Mouse (Mus musculus): Measurements from ENCODE around the gene Nadk. TPM values are rescaled to one million over a fixed set of nuclear protein-coding genes. Genes with fewer than 3 reads are reported as not detected.

The Nadk gene
- total RNA-seq (2021) (10 to 100 TPM; 28.4 to 33.2 TPM), polyA plus RNA-seq (2012; rRNA removed) (42.0 and 49.5 TPM in 2 replicates)
- long read RNA-seq, transcript Nadk-203 (12 exons, 3,152 nt) = major isoform, 41 of 65 reads
- long read RNA-seq, partial matches to known transcripts = 5 of 65 reads
- long read RNA-seq, other reads (novel, unspliced or antisense) = 18 of 65 reads

DNA sequence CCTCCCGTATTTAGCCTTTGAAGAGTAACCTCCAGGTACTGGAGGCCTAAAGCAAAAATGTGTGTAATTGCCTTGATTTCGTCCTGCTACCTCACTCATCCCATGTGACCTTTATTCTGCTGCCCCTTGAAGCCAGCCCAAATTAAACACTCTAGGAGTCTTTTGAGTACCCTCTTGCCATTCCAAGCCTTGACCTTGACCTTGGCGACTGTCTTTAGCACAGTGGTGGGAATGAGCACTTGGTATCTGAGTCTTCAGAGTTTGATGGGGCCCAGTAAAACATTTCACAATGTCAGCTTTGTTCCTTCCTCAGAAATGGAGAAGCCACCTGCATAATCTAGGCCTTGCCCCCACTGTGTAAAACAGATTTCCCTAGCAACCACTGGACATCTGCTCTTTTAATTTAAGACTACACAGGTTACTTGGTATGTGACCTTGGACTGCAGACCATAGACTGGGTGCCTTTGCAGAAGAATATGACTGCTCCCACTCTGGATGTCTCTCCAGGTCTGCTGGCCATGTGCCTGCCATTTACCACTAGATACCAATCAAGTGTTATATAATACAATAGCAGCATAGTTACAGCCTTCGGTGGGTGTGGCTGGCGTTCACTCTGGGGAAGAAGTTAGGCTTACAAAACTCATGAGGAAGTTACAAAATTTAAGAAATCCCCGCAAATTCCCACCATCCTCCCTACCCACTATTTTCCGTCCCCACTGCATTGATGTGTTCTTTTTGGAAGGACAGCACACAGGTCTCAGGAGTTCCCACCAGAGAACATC, at the start of gene Nadk:
TSS of gene Nadk (plus strand) at position 718 of the 782 bp plus-strand sequence.
- peak within 1 kb of the TSS; percentile 46 for H3K4me3 ChIP-seq
- 42% methylated on average over 7 of the region's 7 CpGs for WGBS
- H3K27me3 ChIP-seq (ENCODE audit: control insufficient read depth, insufficient read depth, low read length) = no peaks in the 10 kb centered on the region
- peaks cover 8% of the 10 kb centered on the region for H3K36me3 ChIP-seq (ENCODE audit: control insufficient read depth, insufficient read depth, low read length)
- H3K79me2 ChIP-seq (replicated peaks; ENCODE audit: control insufficient read depth, insufficient read depth, low read length) = no peaks in the 10 kb centered on the region
- peak in 1 of 2 experiments; percentile 63 for DNase-seq
- TF ChIP-seq CTCF (IDR thresholded peaks at IDR 0.05) = no peak
- TF ChIP-seq POLR2A (IDR thresholded peaks at IDR 0.05; ENCODE audit: insufficient read depth, low read depth, low read length) = 0 out of 2 replicates have a peak, but pooled peaks have one; percentile 30
- TF ChIP-seq EP300 (IDR thresholded peaks at IDR 0.05; ENCODE audit: insufficient read depth, low read depth, low read length) = no peak
- H3K9ac ChIP-seq (ENCODE audit: low read depth, low read length) = peak within 1 kb of the TSS; percentile 3; the same call in 1 of the 2 replicates
- peaks cover 23% of the 10 kb centered on the region for H3K4me1 ChIP-seq (ENCODE audit: control insufficient read depth, insufficient read depth, low read length)
- peak within 1 kb of the TSS; percentile 74 for H3K27ac ChIP-seq
- intact Hi-C loops (cut with DNase I) = loop anchor here (2.0 to 5.0 kb wide), 2 partner anchors 39 to 40 kb away; partner anchors contain the start of gene Slc35e2

DNA sequence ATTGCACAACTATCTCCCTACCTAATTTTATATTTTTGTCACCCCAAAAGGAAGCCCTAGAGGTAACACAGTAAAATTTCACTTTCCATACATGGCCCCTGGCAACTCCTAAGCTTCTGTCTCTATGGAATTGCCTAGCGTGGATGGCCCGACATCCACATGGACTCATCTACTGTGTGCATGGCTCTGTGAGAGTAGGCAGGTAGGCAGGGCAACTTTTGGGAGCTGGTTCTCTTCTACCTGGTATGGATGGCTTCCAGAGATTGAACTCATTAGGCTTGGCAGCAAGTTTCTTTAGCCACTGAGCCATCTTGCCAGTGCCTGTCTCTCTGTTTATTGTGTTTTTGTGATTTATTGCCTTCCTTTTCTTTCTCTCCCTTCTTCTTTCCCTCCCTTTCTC, 47.4 kb upstream of the Nadk start:
- peaks cover 11% of the 10 kb centered on the region for H3K4me1 ChIP-seq (ENCODE audit: control insufficient read depth, insufficient read depth, low read length)
- peaks cover 19% of the 10 kb centered on the region for H3K79me2 ChIP-seq (replicated peaks; ENCODE audit: control insufficient read depth, insufficient read depth, low read length)
- TF ChIP-seq CTCF (IDR thresholded peaks at IDR 0.05) (no peak), EP300 (IDR thresholded peaks at IDR 0.05; ENCODE audit: insufficient read depth, low read depth, low read length) (no peak), POLR2A (IDR thresholded peaks at IDR 0.05; ENCODE audit: insufficient read depth, low read depth, low read length) (no peak)
- 80% methylated on average over 2 of the region's 2 CpGs for WGBS
- no peaks in the 10 kb centered on the region for H3K27me3 ChIP-seq (ENCODE audit: control insufficient read depth, insufficient read depth, low read length)
- DNase-seq = no peak
- no peak overlapping the region for H3K27ac ChIP-seq
- H3K4me3 ChIP-seq = no peak overlapping the region
- no peak overlapping the region for H3K9ac ChIP-seq (ENCODE audit: low read depth, low read length)
- intact Hi-C loops (cut with DNase I) = loop anchor here (5.0 kb wide), 1 partner anchor 33 kb away; no protein-coding TSS in a partner anchor
- peaks cover 24% of the 10 kb centered on the region for H3K36me3 ChIP-seq (ENCODE audit: control insufficient read depth, insufficient read depth, low read length)

DNA sequence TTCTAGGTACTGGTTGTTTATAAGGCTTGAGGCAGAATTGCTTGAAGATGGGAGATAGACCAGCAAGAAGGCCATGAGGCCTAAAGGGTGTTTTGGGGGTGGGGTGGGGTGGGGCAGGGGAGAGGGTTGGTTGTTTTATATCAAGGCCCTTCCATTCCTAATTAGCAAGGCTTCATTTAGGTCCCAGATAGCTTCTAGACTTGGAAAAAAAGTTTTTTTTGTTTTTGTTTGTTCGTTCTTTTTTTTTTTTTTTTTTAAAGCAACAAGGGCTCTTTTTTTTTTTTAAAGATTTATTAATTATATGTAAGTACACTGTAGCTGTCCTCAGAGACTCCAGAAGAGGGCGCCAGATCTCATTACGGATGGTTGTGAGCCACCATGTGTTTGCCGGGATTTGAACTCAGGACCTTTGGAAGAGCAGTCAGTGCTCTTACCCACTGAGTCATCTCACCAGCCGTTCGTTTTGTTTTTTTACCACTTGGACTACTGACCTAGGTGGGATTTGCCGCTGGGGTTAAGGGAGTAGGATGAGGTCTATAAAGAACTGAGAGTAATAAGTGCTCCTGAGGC, 44.1 kb upstream of the Nadk start:
- H3K27ac ChIP-seq = no peak overlapping the region
- H3K79me2 ChIP-seq (replicated peaks; ENCODE audit: control insufficient read depth, insufficient read depth, low read length) = peaks cover 15% of the 10 kb centered on the region
- WGBS = 80% methylated on average over 7 of the region's 7 CpGs
- no peaks in the 10 kb centered on the region for H3K27me3 ChIP-seq (ENCODE audit: control insufficient read depth, insufficient read depth, low read length)
- H3K4me3 ChIP-seq = no peak overlapping the region
- intact Hi-C loops (cut with DNase I) = loop anchor here (5.0 kb wide), 1 partner anchor 36 kb away; no protein-coding TSS in a partner anchor
- no peak overlapping the region for H3K9ac ChIP-seq (ENCODE audit: low read depth, low read length)
- H3K4me1 ChIP-seq (ENCODE audit: control insufficient read depth, insufficient read depth, low read length) = peaks cover 5% of the 10 kb centered on the region
- H3K36me3 ChIP-seq (ENCODE audit: control insufficient read depth, insufficient read depth, low read length) = peaks cover 9% of the 10 kb centered on the region
- peak; percentile 57 for TF ChIP-seq CTCF (IDR thresholded peaks at IDR 0.05)
- TF ChIP-seq EP300 (IDR thresholded peaks at IDR 0.05; ENCODE audit: insufficient read depth, low read depth, low read length) = no peak
- TF ChIP-seq POLR2A (IDR thresholded peaks at IDR 0.05; ENCODE audit: insufficient read depth, low read depth, low read length) = no peak
- DNase-seq = no peak

DNA sequence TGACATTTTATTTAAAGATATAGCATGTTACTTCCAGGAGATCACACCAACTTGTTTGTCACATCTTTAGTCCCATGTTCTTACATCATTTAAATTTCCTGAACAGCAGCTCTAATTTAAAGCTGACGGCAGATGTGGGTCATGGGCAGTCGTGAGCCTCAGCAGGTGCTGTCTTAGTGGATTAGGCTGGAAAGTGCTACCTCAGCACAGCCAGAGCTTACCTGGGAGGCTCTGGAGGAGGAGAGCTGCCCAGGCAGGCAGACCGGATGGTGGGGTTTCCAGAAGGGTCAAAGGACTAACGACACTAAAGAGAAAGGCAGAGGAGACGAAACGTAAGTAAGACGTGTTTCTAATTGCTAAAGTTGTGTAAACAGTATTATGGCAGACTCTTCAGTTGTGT, 39.9 kb upstream of the Nadk start:
- Histone ChIP-seq H3K4me1 (ENCODE audit: control insufficient read depth, insufficient read depth, low read length) (peaks cover 6% of the 10 kb centered on the region), H3K36me3 (ENCODE audit: control insufficient read depth, insufficient read depth, low read length) (peaks cover 7% of the 10 kb centered on the region), H3K4me3 (no peak overlapping the region), H3K9ac (ENCODE audit: low read depth, low read length) (no peak overlapping the region), H3K27me3 (ENCODE audit: control insufficient read depth, insufficient read depth, low read length) (no peaks in the 10 kb centered on the region), H3K79me2 (replicated peaks; ENCODE audit: control insufficient read depth, insufficient read depth, low read length) (peaks cover 8% of the 10 kb centered on the region), H3K27ac (no peak overlapping the region)
- TF ChIP-seq CTCF (IDR thresholded peaks at IDR 0.05) = no peak
- no peak for TF ChIP-seq POLR2A (IDR thresholded peaks at IDR 0.05; ENCODE audit: insufficient read depth, low read depth, low read length)
- TF ChIP-seq EP300 (IDR thresholded peaks at IDR 0.05; ENCODE audit: insufficient read depth, low read depth, low read length) = no peak
- intact Hi-C loops (cut with DNase I) = loop anchor here (5.0 kb wide), 1 partner anchor 40 kb away; the partner anchor contains the start of gene Nadk
- whole genome bisulfite sequencing = 71% methylated on average over 7 of the region's 7 CpGs
- no peak for DNase-seq

DNA sequence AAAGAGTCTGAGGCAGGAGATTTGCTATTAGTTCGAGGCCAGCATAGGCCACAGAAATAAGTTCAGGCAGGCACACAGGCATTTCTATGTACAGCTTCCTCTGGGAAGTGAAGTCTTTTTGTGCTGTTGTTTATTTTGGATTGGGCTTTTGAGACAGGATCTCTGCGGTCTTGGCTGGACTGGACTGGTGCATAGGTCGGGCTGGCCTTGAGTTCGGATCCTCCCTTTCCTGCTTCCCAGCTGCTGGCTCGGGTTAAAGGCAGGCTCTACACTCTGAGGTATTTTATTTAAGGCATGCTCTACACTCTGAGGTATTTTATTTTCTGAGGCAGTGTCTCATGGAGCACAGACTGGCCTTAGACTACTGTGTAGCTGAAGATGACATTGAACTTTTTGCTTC, 36.4 kb upstream of the Nadk start:
- Histone ChIP-seq H3K27me3 (ENCODE audit: control insufficient read depth, insufficient read depth, low read length) (no peaks in the 10 kb centered on the region), H3K27ac (peak overlapping the region; percentile 15), H3K4me1 (ENCODE audit: control insufficient read depth, insufficient read depth, low read length) (peaks cover 4% of the 10 kb centered on the region), H3K4me3 (no peak overlapping the region), H3K79me2 (replicated peaks; ENCODE audit: control insufficient read depth, insufficient read depth, low read length) (peaks cover 10% of the 10 kb centered on the region), H3K36me3 (ENCODE audit: control insufficient read depth, insufficient read depth, low read length) (peaks cover 26% of the 10 kb centered on the region), H3K9ac (ENCODE audit: low read depth, low read length) (no peak overlapping the region)
- peak in 1 of 2 experiments; percentile 20 for DNase-seq
- intact Hi-C loops (cut with DNase I) = loop anchor here (5.0 kb wide), 1 partner anchor 38 kb away; no protein-coding TSS in a partner anchor
- WGBS = 38% methylated on average over 5 of the region's 5 CpGs
- no peak for TF ChIP-seq POLR2A (IDR thresholded peaks at IDR 0.05; ENCODE audit: insufficient read depth, low read depth, low read length)
- TF ChIP-seq EP300 (IDR thresholded peaks at IDR 0.05; ENCODE audit: insufficient read depth, low read depth, low read length) = no peak
- no peak for TF ChIP-seq CTCF (IDR thresholded peaks at IDR 0.05)
